Mouse (Mus musculus): ENCODE measurements around the gene Irak3.

Gene Irak3

GRCm38 (mm10) chr10:120202467-120203250, 729 bp upstream of the Irak3 start:
- no peak for DNase-seq

GRCm38 (mm10) chr10:120201131-120201921, 604 bp downstream of the Irak3 start, which contains the start of gene Tmbim4:
Gene Tmbim4 (plus strand): TSS chr10:120201590.
- DNase-seq, result peak; percentile 75

GRCm38 (mm10) chr10:120197061-120197835, 4.7 kb downstream of the Irak3 start:
- no peak for DNase-seq

GRCm38 (mm10) chr10:120193255-120193654, 8.7 kb downstream of the Irak3 start:
- no peak for DNase-seq

- no peak for DNase-seq
These were observed 9.7 kb downstream of the Irak3 start for GRCm38 (mm10) chr10:120192278-120192677.

- DNase-seq, result no peak
These were observed 10.8 kb downstream of the Irak3 start for GRCm38 (mm10) chr10:120191165-120191564.

GRCm38 (mm10) chr10:120189782-120190181, 12.1 kb downstream of the Irak3 start:
- DNase-seq, result no peak

GRCm38 (mm10) chr10:120189276-120189675, 12.7 kb downstream of the Irak3 start:
- DNase-seq, result no peak

- DNase-seq, result no peak
These were observed 13.4 kb downstream of the Irak3 start for GRCm38 (mm10) chr10:120188513-120188912.

GRCm38 (mm10) chr10:120183342-120183741, 18.6 kb downstream of the Irak3 start:
- DNase-seq, result no peak

GRCm38 (mm10) chr10:120182887-120183286, 19.0 kb downstream of the Irak3 start:
- DNase-seq, result no peak

GRCm38 (mm10) chr10:120174192-120174705, 27.7 kb downstream of the Irak3 start:
- no peak for DNase-seq

- no peak for DNase-seq
These were observed 30.6 kb downstream of the Irak3 start for GRCm38 (mm10) chr10:120171340-120171739.

GRCm38 (mm10) chr10:120170277-120170676, 31.7 kb downstream of the Irak3 start:
- DNase-seq, result no peak

- no peak for DNase-seq
These were observed 32.1 kb downstream of the Irak3 start for GRCm38 (mm10) chr10:120169841-120170240.

- peak; percentile 16 for DNase-seq
These were observed 32.9 kb downstream of the Irak3 start for GRCm38 (mm10) chr10:120169064-120169463.

- no peak for DNase-seq
These were observed 33.9 kb downstream of the Irak3 start for GRCm38 (mm10) chr10:120168070-120168469.

GRCm38 (mm10) chr10:120165793-120166503, 36.0 kb downstream of the Irak3 start:
- no peak for DNase-seq

GRCm38 (mm10) chr10:120164931-120165792, 36.8 kb downstream of the Irak3 start:
- no peak for DNase-seq

GRCm38 (mm10) chr10:120163490-120163889, 38.4 kb downstream of the Irak3 start:
- DNase-seq, result no peak

GRCm38 (mm10) chr10:120162840-120163239, 39.1 kb downstream of the Irak3 start:
- no peak for DNase-seq
